8 mouse cellular contexts compared by ENCODE assay signal in the genomic region with DNA sequence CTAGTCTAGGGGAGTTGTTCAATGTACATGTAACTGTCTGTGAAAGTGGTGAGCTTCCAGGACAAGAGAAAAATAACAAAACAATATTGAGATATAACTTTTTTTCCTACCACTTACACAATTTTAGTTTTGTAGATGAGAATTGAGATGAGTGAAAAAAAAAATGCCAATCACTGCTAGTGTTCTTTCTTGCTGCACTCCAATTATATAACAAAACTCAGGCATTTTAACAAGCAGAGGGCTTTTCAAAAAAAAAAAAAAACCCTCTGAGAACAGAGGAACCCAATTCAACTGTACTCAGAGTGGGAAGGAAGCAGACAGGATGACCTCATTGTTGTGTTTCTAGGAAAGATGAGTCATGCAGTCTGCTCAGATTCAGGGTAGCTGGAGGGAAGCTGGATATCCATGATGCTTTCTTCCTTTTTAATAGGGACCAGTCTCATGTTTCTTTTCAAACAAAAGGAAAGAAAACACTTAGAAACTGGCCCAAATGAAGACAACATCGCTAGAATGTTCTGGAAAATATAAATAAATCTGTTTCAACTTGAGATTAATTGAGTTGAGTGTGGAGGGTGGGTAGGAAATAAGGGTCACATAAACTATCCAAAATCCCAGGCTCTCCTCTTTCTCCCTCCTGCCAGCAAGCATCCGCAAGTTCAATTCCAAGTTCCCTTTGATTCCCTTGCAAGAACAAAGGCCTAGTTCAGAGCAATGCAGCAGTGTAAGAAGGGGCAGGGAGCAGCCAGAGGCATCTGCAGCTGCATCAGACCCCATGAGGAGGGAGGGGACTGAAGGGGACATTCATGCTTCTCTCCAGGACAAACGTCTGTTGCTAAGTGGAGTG.
A peak's percentile ranks its signal among the peaks of the same experiment; 100 is the strongest.
DNase-seq lines count a peak whose midpoint lies in the region; ATAC-seq and TF ChIP-seq lines count a peak whose summit lies in the region.
"Had no signal": no experiment of that assay in that cellular context is flagged by ENCODE, and none has a peak within 500 bp of the region (broad histone marks: within the 10 kb centered on the region; RNA-seq: fewer than 3 reads in every experiment).

No protein-coding gene starts in this region.

- no peak overlapping the region for H3K9ac ChIP-seq in CH12.LX (ENCODE audit: insufficient read depth, low read depth)
- H3K9ac ChIP-seq in forebrain, embryonic 15.5 days (replicated peaks): no peak overlapping the region
- no peak overlapping the region for H3K9ac ChIP-seq in neural tube, embryonic 15.5 days (replicated peaks)
- H3K9ac ChIP-seq: liver, embryonic 13.5 days had no signal

- no peaks in the 10 kb centered on the region for H3K27me3 ChIP-seq in CH12.LX (replicated peaks)
- H3K27me3 ChIP-seq in forebrain, embryonic 15.5 days: no peaks in the 10 kb centered on the region
- H3K27me3 ChIP-seq in neural tube, embryonic 15.5 days (replicated peaks): no peaks in the 10 kb centered on the region
- H3K27me3 ChIP-seq: liver, embryonic 13.5 days had no signal

- H3K27ac ChIP-seq in CH12.LX (ENCODE audit: insufficient read depth, low read depth): no peak overlapping the region
- H3K27ac ChIP-seq in forebrain, embryonic 15.5 days (replicated peaks): peak overlapping the region; percentile 59; the same call in 1 of the 2 replicates
- peak overlapping the region; percentile 57 for H3K27ac ChIP-seq in neural tube, embryonic 15.5 days (replicated peaks)
- H3K27ac ChIP-seq: liver, embryonic 13.5 days had no signal

- dilution Hi-C loops in CH12.LX (cut with MboI; ENCODE audit: extremely low pct_ligation_motif_present, extremely low pct_unique_long_range_greater_than_20kb, low sequenced_read_pairs): no loop called here

- no peak for TF ChIP-seq CTCF in CH12.LX (conservative IDR thresholded peaks at IDR 0.05 in 1 of 2, IDR thresholded peaks at IDR 0.05 in 1 of 2; ENCODE audit: low read depth in 2 of 2, low read length in 2 of 2)

- ATAC-seq in forebrain, embryonic 15.5 days (replicated peaks): peak; percentile 96
- ATAC-seq in neural tube, embryonic 15.5 days (ENCODE audit: low FRiP score): peak; percentile 63

- peaks cover 11% of the 10 kb centered on the region; the same call in 1 of the 2 replicates for H3K79me2 ChIP-seq in CH12.LX (replicated peaks; ENCODE audit: control insufficient read depth, extremely low read depth, insufficient read depth, poor library complexity, severe bottlenecking)

- in situ Hi-C loops in CH12.LX (cut with MboI; ENCODE audit: low pct_ligation_motif_present, low pct_unique_long_range_greater_than_20kb, low sequenced_read_pairs): no loop called here

- no peak overlapping the region for H3K4me3 ChIP-seq in CH12.LX (replicated peaks in 1 of 3; ENCODE audit: low read depth in 2 of 3, low read length in 2 of 3, poor library complexity in 1 of 3)
- no peak overlapping the region for H3K4me3 ChIP-seq in forebrain, embryonic 15.5 days
- H3K4me3 ChIP-seq in neural tube, embryonic 15.5 days (replicated peaks): no peak overlapping the region
- H3K4me3 ChIP-seq: liver, embryonic 13.5 days had no signal

- peak; percentile 76; the same call in 1 of the 2 replicates for TF ChIP-seq EP300 in CH12.LX (IDR thresholded peaks at IDR 0.05; ENCODE audit: low read length)

- H3K9me3 ChIP-seq in CH12.LX (replicated peaks; ENCODE audit: low read length): no peaks in the 10 kb centered on the region
- no peaks in the 10 kb centered on the region for H3K9me3 ChIP-seq in forebrain, embryonic 15.5 days
- H3K9me3 ChIP-seq in neural tube, embryonic 15.5 days (replicated peaks): no peaks in the 10 kb centered on the region
- H3K9me3 ChIP-seq: liver, embryonic 13.5 days had no signal

- peaks cover 3 to 49% of the 10 kb centered on the region in 2 experiments for H3K36me3 ChIP-seq in CH12.LX (replicated peaks in 1 of 2; ENCODE audit: control insufficient read depth in 1 of 2, insufficient read depth in 1 of 2, low read length in 1 of 2)
- H3K36me3 ChIP-seq in forebrain, embryonic 15.5 days: no peaks in the 10 kb centered on the region
- no peaks in the 10 kb centered on the region for H3K36me3 ChIP-seq in neural tube, embryonic 15.5 days
- H3K36me3 ChIP-seq: liver, embryonic 13.5 days had no signal

- H3K4me1 ChIP-seq in CH12.LX (ENCODE audit: control insufficient read depth in 1 of 2, insufficient read depth in 2 of 2): peaks cover 3 to 50% of the 10 kb centered on the region in 2 experiments; a peak in 3 of 4 replicates
- H3K4me1 ChIP-seq in forebrain, embryonic 15.5 days: peaks cover 4% of the 10 kb centered on the region
- peaks cover 5% of the 10 kb centered on the region; the same call in 1 of the 2 replicates for H3K4me1 ChIP-seq in neural tube, embryonic 15.5 days
- H3K4me1 ChIP-seq: liver, embryonic 13.5 days had no signal

- 5% methylated on average over 3 of the region's 3 CpGs for WGBS in forebrain, embryonic 15.5 days
- WGBS in neural tube, embryonic 15.5 days: 12% methylated on average over 3 of the region's 3 CpGs

- H3K4me2 ChIP-seq in CH12.LX (ENCODE audit: insufficient read depth, low read depth, poor library complexity, severe bottlenecking): no peak overlapping the region
- H3K4me2 ChIP-seq in forebrain, embryonic 15.5 days (replicated peaks): no peak overlapping the region
- no peak overlapping the region for H3K4me2 ChIP-seq in neural tube, embryonic 15.5 days
- H3K4me2 ChIP-seq: liver, embryonic 13.5 days had no signal

- DNase-seq in 3T3-L1 (ENCODE audit: low read depth, low spot score) (peak; percentile 91), CH12.LX (ENCODE audit: extremely low read depth) (peak; percentile 69)
- peak; percentile 35 to 47 for DNase-seq in left cerebral cortex, adult 9 months (ENCODE audit: low spot score in 2 of 2)
- no peak for DNase-seq in spleen, postnatal 36 days (ENCODE audit: low spot score in 2 of 2)
- DNase-seq in thymus, postnatal 4 days: no peak
- DNase-seq: liver, embryonic 13.5 days had no signal

- TF ChIP-seq RAD21 in CH12.LX (IDR thresholded peaks at IDR 0.05; ENCODE audit: low read depth, low read length): no peak

- no peak for TF ChIP-seq POLR2A in CH12.LX (IDR thresholded peaks at IDR 0.05; ENCODE audit: low read depth, low read length)

TF ChIP-seq in CH12.LX, 34 proteins besides CTCF, POLR2A, EP300 and RAD21:
- TF ChIP-seq MAZ (IDR thresholded peaks at IDR 0.05; ENCODE audit: low read depth, low read length) (no peak), KAT2A (IDR thresholded peaks at IDR 0.05; ENCODE audit: insufficient replicate concordance, low read length) (no peak), ETS1 (conservative IDR thresholded peaks at IDR 0.05; ENCODE audit: low read depth, low read length) (peak; percentile 90), CHD1 (IDR thresholded peaks at IDR 0.05; ENCODE audit: low read depth, low read length) (no peak), SIN3A (IDR thresholded peaks at IDR 0.05; ENCODE audit: low read length) (no peak), ZKSCAN1 (IDR thresholded peaks at IDR 0.05; ENCODE audit: borderline replicate concordance, low read depth, low read length) (no peak), SMC3 (IDR thresholded peaks at IDR 0.05; ENCODE audit: low read depth, low read length) (no peak), MEF2A (IDR thresholded peaks at IDR 0.05; ENCODE audit: borderline replicate concordance, low read depth, low read length) (peak; percentile 83; the same call in 1 of the 2 replicates), JUND (conservative IDR thresholded peaks at IDR 0.05; ENCODE audit: low read depth, low read length) (peak; percentile 95), TBP (conservative IDR thresholded peaks at IDR 0.05; ENCODE audit: low read depth, low read length) (no peak), MAX (IDR thresholded peaks at IDR 0.05; ENCODE audit: low read length) (no peak), HCFC1 (IDR thresholded peaks at IDR 0.05; ENCODE audit: low read depth, low read length) (no peak), ZMIZ1 (IDR thresholded peaks at IDR 0.05; ENCODE audit: low read depth, low read length) (no peak), POLR2AphosphoS2 (IDR thresholded peaks at IDR 0.05; ENCODE audit: low read depth, low read length) (no peak), MXI1 (IDR thresholded peaks at IDR 0.05; ENCODE audit: low read depth, low read length) (no peak), RCOR1 (conservative IDR thresholded peaks at IDR 0.05; ENCODE audit: low read depth, low read length) (no peak), PAX5 (IDR thresholded peaks at IDR 0.05; ENCODE audit: low read length) (no peak), IRF4 (IDR thresholded peaks at IDR 0.05; ENCODE audit: low read depth, low read length) (peak; percentile 33; the same call in 1 of the 2 replicates), MAFK (IDR thresholded peaks at IDR 0.05; ENCODE audit: insufficient replicate concordance, low read length) (no peak), NRF1 (IDR thresholded peaks at IDR 0.05; ENCODE audit: low read depth, low read length) (no peak), ELF1 (IDR thresholded peaks at IDR 0.05; ENCODE audit: low read depth, low read length) (no peak), JUN (IDR thresholded peaks at IDR 0.05; ENCODE audit: insufficient read depth, low read depth, low read length) (peak; percentile 99), NELFE (IDR thresholded peaks at IDR 0.05; ENCODE audit: low read depth, low read length) (no peak), ZNF384 (IDR thresholded peaks at IDR 0.05; ENCODE audit: low read depth, low read length) (peak; percentile 95), UBTF (IDR thresholded peaks at IDR 0.05; ENCODE audit: low read depth, low read length) (no peak), CHD2 (IDR thresholded peaks at IDR 0.05; ENCODE audit: low read length) (no peak), ZC3H11A (IDR thresholded peaks at IDR 0.05; ENCODE audit: low read depth, low read length) (no peak), TCF12 (IDR thresholded peaks at IDR 0.05; ENCODE audit: low read depth, low read length) (no peak), GABPA (IDR thresholded peaks at IDR 0.05; ENCODE audit: insufficient replicate concordance, low read depth, low read length) (no peak)

Comparison
In these comparisons a context has a peak if more than half of its experiments do, and no peak if none do; other contexts are left out.
1. DNase-seq: peak in 3T3-L1 (single experiment), CH12.LX (single experiment) and left cerebral cortex, adult 9 months (2 of 2); none in spleen, postnatal 36 days (0 of 2) and thymus, postnatal 4 days (single experiment).